Comparison of ENCODE assay signal across 8 mouse cellular contexts in the genomic region with DNA sequence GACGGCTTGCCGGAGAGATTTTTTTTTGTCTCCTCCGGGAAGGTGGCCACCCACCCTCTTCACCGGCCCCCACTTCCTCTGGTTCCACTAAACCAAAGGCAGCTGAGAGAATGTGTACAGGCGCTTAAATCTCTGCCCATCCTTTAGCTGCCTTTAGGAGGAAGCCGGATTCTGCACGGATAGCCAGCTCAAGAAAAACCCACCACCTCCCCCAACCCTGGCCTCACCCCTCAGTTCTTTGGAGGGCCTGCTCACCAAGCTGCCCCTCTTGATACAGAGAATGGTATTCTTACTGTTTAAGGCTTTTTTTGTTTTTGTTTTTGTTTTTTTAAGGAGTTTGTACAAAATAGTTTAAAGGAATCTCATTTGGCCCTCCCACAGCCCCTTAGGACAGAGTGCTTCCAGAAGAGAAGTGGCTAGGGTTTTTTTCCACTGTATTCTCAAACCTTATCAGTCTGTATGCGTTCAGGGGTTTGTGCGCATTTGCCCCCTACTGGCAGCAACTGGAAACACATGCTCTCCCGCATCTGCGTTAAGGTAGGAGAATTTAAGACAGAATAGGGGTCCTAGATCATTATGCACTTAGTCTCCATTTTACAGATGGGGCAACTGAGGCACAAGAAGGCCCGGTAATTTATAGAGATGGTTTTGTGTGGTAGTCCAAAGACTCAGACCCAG. TPM values are rescaled to one million over a fixed set of nuclear protein-coding genes. Genes with fewer than 3 reads are reported as not detected.
DNase-seq lines count a peak whose midpoint lies in the region; ATAC-seq lines count a peak whose summit lies in the region.

No protein-coding gene starts in this region.

- peak; percentile 13; the same call in 1 of the 2 replicates for ATAC-seq in stomach, embryonic 15.5 days (ENCODE audit: insufficient read depth, low FRiP score, low read depth)

- peak; percentile 28 to 46 for DNase-seq in urinary bladder, adult 18-20 months (ENCODE audit: low spot score in 2 of 2)
- DNase-seq in urinary bladder, postnatal 10 days (ENCODE audit: low spot score) = no peak
- peak; percentile 59 to 73 for DNase-seq in cerebellum, postnatal 25 days
- DNase-seq in frontal cortex, postnatal 36 days (ENCODE audit: low spot score in 2 of 2) = peak; percentile 70 to 78
- peak; percentile 29 for DNase-seq in kidney, adult 11 months
- DNase-seq in limb, embryonic 10.5 days (ENCODE audit: low spot score) = peak; percentile 78
- peak; percentile 25 to 35 for DNase-seq in natural killer cell, adult 2 months (ENCODE audit: low spot score in 2 of 2)

- peak overlapping the region; percentile 45 for H3K4me2 ChIP-seq in stomach, embryonic 15.5 days

- H3K9ac ChIP-seq in stomach, embryonic 15.5 days = no peak overlapping the region

- H3K9me3 ChIP-seq in limb, embryonic 10.5 days (replicated peaks) = no peaks in the 10 kb centered on the region
- H3K9me3 ChIP-seq in stomach, embryonic 15.5 days = no peaks in the 10 kb centered on the region

- no peaks in the 10 kb centered on the region for H3K27me3 ChIP-seq in limb, embryonic 10.5 days (ENCODE audit: low read depth, poor library complexity, severe bottlenecking)
- no peaks in the 10 kb centered on the region for H3K27me3 ChIP-seq in stomach, embryonic 15.5 days (replicated peaks)

- H3K27ac ChIP-seq in limb, embryonic 10.5 days = no peak overlapping the region
- peak overlapping the region; percentile 45; the same call in 1 of the 2 replicates for H3K27ac ChIP-seq in stomach, embryonic 15.5 days

- 34% methylated on average over 12 of the region's 12 CpGs for WGBS in limb, embryonic 10.5 days
- 22% methylated on average over 12 of the region's 12 CpGs for WGBS in stomach, embryonic 15.5 days

- no peaks in the 10 kb centered on the region for H3K36me3 ChIP-seq in limb, embryonic 10.5 days
- H3K36me3 ChIP-seq in stomach, embryonic 15.5 days = no peaks in the 10 kb centered on the region

- H3K4me1 ChIP-seq in limb, embryonic 10.5 days = peaks cover 12% of the 10 kb centered on the region; the same call in 1 of the 2 replicates
- no peaks in the 10 kb centered on the region; the same call in 1 of the 2 replicates for H3K4me1 ChIP-seq in stomach, embryonic 15.5 days

- no peak overlapping the region for H3K4me3 ChIP-seq in limb, embryonic 10.5 days
- peak overlapping the region; percentile 24 for H3K4me3 ChIP-seq in stomach, embryonic 15.5 days (replicated peaks)

RNA-seq across cellular contexts. Expression of gene Elf5, which starts 13.0 kb away (rescaled TPM):
- 0.23 TPM in 1 of 2 replicates, not detected in the other for polyA plus RNA-seq in limb, embryonic 10.5 days (2016; fragmentation: Nextera tagmentation; extraction: Ambion mirVana)
- polyA plus RNA-seq in stomach, embryonic 15.5 days (2015; fragmentation: Nextera tagmentation; extraction: Ambion mirVana) = 1.6 and 2.0 TPM in 2 replicates
